Mouse (Mus musculus): Measurements from ENCODE around the gene Mettl4. TPM values are rescaled to one million over a fixed set of nuclear protein-coding genes. Genes with fewer than 3 reads are reported as not detected.
"Not testable (repeated sequence)": the region's sequence is repeated elsewhere in the genome, so short reads cannot be mapped to it uniquely, and the experiment has no call there.

Mettl4 gene
- 24.8 and 25.4 TPM in 2 replicates for polyA plus RNA-seq (2016; fragmentation: Nextera tagmentation; extraction: Ambion mirVana)

- Histone ChIP-seq H3K27ac (replicated peaks) (peak within 1 kb of the TSS; percentile 94), H3K36me3 (replicated peaks) (peaks cover 21% of the 10 kb centered on the region), H3K4me3 (peak within 1 kb of the TSS; percentile 70), H3K4me1 (peaks cover 17% of the 10 kb centered on the region), H3K27me3 (replicated peaks; ENCODE audit: low read depth, poor library complexity, severe bottlenecking) (no peaks in the 10 kb centered on the region), H3K9me3 (no peaks in the 10 kb centered on the region)
- DNase-seq (ENCODE audit: low spot score): peak; percentile 96
- under 1% methylated on average over 56 of the region's 56 CpGs for WGBS
Observed at GRCm38 (mm10) chr17:94749466-94750135, at the start of gene Mettl4. TSS of gene Mettl4 (minus strand) at chr17:94750019.

- DNase-seq (ENCODE audit: low spot score): no peak
- Histone ChIP-seq H3K4me1 (no peaks in the 10 kb centered on the region), H3K27me3 (replicated peaks; ENCODE audit: low read depth, poor library complexity, severe bottlenecking) (no peaks in the 10 kb centered on the region), H3K4me3 (no peak overlapping the region), H3K9me3 (no peaks in the 10 kb centered on the region), H3K27ac (replicated peaks) (no peak overlapping the region), H3K36me3 (replicated peaks) (peaks cover 27% of the 10 kb centered on the region)
- WGBS: 77% methylated on average over 2 of the region's 2 CpGs
Observed at GRCm38 (mm10) chr17:94778871-94779482, 29.2 kb upstream of the Mettl4 start.

GRCm38 (mm10) chr17:94768491-94768890, 18.7 kb upstream of the Mettl4 start:
- WGBS: 90% methylated on average over 2 of the region's 2 CpGs
- H3K27me3 ChIP-seq (replicated peaks; ENCODE audit: low read depth, poor library complexity, severe bottlenecking): no peaks in the 10 kb centered on the region
- no peaks in the 10 kb centered on the region for H3K4me1 ChIP-seq
- no peak overlapping the region for H3K27ac ChIP-seq (replicated peaks)
- DNase-seq (ENCODE audit: low spot score): no peak
- H3K9me3 ChIP-seq: no peaks in the 10 kb centered on the region
- peaks cover 98% of the 10 kb centered on the region for H3K36me3 ChIP-seq (replicated peaks)
- no peak overlapping the region for H3K4me3 ChIP-seq

GRCm38 (mm10) chr17:94764711-94765110, 14.9 kb upstream of the Mettl4 start:
- no peaks in the 10 kb centered on the region for H3K4me1 ChIP-seq
- WGBS: 88% methylated on average over 3 of the region's 3 CpGs
- no peaks in the 10 kb centered on the region for H3K9me3 ChIP-seq
- H3K27me3 ChIP-seq (replicated peaks; ENCODE audit: low read depth, poor library complexity, severe bottlenecking): no peaks in the 10 kb centered on the region
- H3K27ac ChIP-seq (replicated peaks): no peak overlapping the region
- H3K36me3 ChIP-seq (replicated peaks): peaks cover 99% of the 10 kb centered on the region
- DNase-seq (ENCODE audit: low spot score): no peak
- no peak overlapping the region for H3K4me3 ChIP-seq

- Histone ChIP-seq H3K36me3 (replicated peaks) (peaks cover 98% of the 10 kb centered on the region), H3K27ac (replicated peaks) (no peak overlapping the region), H3K4me3 (no peak overlapping the region), H3K27me3 (replicated peaks; ENCODE audit: low read depth, poor library complexity, severe bottlenecking) (no peaks in the 10 kb centered on the region), H3K4me1 (no peaks in the 10 kb centered on the region), H3K9me3 (no peaks in the 10 kb centered on the region)
- WGBS: 80% methylated on average over 1 of the region's 1 CpGs
- no peak for DNase-seq (ENCODE audit: low spot score)
Observed at GRCm38 (mm10) chr17:94764011-94764410, 14.2 kb upstream of the Mettl4 start.

GRCm38 (mm10) chr17:94762405-94762804, 12.6 kb upstream of the Mettl4 start:
- Histone ChIP-seq H3K9me3 (no peaks in the 10 kb centered on the region), H3K27ac (replicated peaks) (no peak overlapping the region), H3K36me3 (replicated peaks) (peaks cover 99% of the 10 kb centered on the region), H3K27me3 (replicated peaks; ENCODE audit: low read depth, poor library complexity, severe bottlenecking) (no peaks in the 10 kb centered on the region), H3K4me3 (no peak overlapping the region), H3K4me1 (no peaks in the 10 kb centered on the region)
- 93% methylated on average over 3 of the region's 3 CpGs for WGBS
- no peak for DNase-seq (ENCODE audit: low spot score)

- no peaks in the 10 kb centered on the region for H3K27me3 ChIP-seq (replicated peaks; ENCODE audit: low read depth, poor library complexity, severe bottlenecking)
- H3K27ac ChIP-seq (replicated peaks): peak overlapping the region; percentile 94
- peaks cover 17% of the 10 kb centered on the region for H3K4me1 ChIP-seq
- 3% methylated on average over 22 of the region's 22 CpGs for WGBS
- H3K36me3 ChIP-seq (replicated peaks): peaks cover 21% of the 10 kb centered on the region
- H3K9me3 ChIP-seq: no peaks in the 10 kb centered on the region
- peak overlapping the region; percentile 70 for H3K4me3 ChIP-seq
- DNase-seq (ENCODE audit: low spot score): no peak
Observed at GRCm38 (mm10) chr17:94750136-94750729, 414 bp upstream of the Mettl4 start.

GRCm38 (mm10) chr17:94738173-94738572, 11.6 kb downstream of the Mettl4 start:
- no peak overlapping the region for H3K4me3 ChIP-seq
- H3K36me3 ChIP-seq (replicated peaks): peaks cover 11% of the 10 kb centered on the region
- H3K4me1 ChIP-seq: no peaks in the 10 kb centered on the region
- no peaks in the 10 kb centered on the region for H3K9me3 ChIP-seq
- no peak overlapping the region for H3K27ac ChIP-seq (replicated peaks)
- DNase-seq (ENCODE audit: low spot score): no peak
- WGBS: 91% methylated on average over 4 of the region's 4 CpGs
- H3K27me3 ChIP-seq (replicated peaks; ENCODE audit: low read depth, poor library complexity, severe bottlenecking): no peaks in the 10 kb centered on the region

GRCm38 (mm10) chr17:94735885-94736284, 13.9 kb downstream of the Mettl4 start:
- Histone ChIP-seq H3K4me3 (no peak overlapping the region), H3K36me3 (replicated peaks) (peaks cover 16% of the 10 kb centered on the region), H3K9me3 (no peaks in the 10 kb centered on the region), H3K27ac (replicated peaks) (no peak overlapping the region), H3K4me1 (no peaks in the 10 kb centered on the region), H3K27me3 (replicated peaks; ENCODE audit: low read depth, poor library complexity, severe bottlenecking) (no peaks in the 10 kb centered on the region)
- no peak for DNase-seq (ENCODE audit: low spot score)

- Histone ChIP-seq H3K4me3 (no peak overlapping the region), H3K4me1 (no peaks in the 10 kb centered on the region), H3K36me3 (replicated peaks) (peaks cover 16% of the 10 kb centered on the region), H3K27me3 (replicated peaks; ENCODE audit: low read depth, poor library complexity, severe bottlenecking) (no peaks in the 10 kb centered on the region), H3K27ac (replicated peaks) (no peak overlapping the region), H3K9me3 (no peaks in the 10 kb centered on the region)
- DNase-seq (ENCODE audit: low spot score): peak; percentile 17
- 72% methylated on average over 4 of the region's 4 CpGs for WGBS
Observed at GRCm38 (mm10) chr17:94735437-94735836, 14.4 kb downstream of the Mettl4 start.

GRCm38 (mm10) chr17:94730416-94730815, 19.4 kb downstream of the Mettl4 start:
- peaks cover 28% of the 10 kb centered on the region for H3K36me3 ChIP-seq (replicated peaks)
- not testable (repeated sequence) for H3K4me3 ChIP-seq; H3K27me3 ChIP-seq (replicated peaks; ENCODE audit: low read depth, poor library complexity, severe bottlenecking); H3K27ac ChIP-seq (replicated peaks); H3K9me3 ChIP-seq; H3K4me1 ChIP-seq
- 28% methylated on average over 2 of the region's 2 CpGs for WGBS
- peak; percentile 25 for DNase-seq (ENCODE audit: low spot score)

- 86% methylated on average over 4 of the region's 4 CpGs for WGBS
- Histone ChIP-seq H3K36me3 (replicated peaks) (peaks cover 15% of the 10 kb centered on the region), H3K4me3 (no peak overlapping the region), H3K9me3 (no peaks in the 10 kb centered on the region), H3K4me1 (no peaks in the 10 kb centered on the region), H3K27ac (replicated peaks) (no peak overlapping the region), H3K27me3 (replicated peaks; ENCODE audit: low read depth, poor library complexity, severe bottlenecking) (no peaks in the 10 kb centered on the region)
- DNase-seq (ENCODE audit: low spot score): no peak
Observed at GRCm38 (mm10) chr17:94726750-94727149, 23.1 kb downstream of the Mettl4 start.

Measured in embryonic facial prominence, embryonic 10.5 days (tissue).